Mouse (Mus musculus) megakaryocyte, embryonic 14.5 days (primary cell): ENCODE data around the gene Stox1. TPM values are rescaled to one million over a fixed set of nuclear protein-coding genes. Genes with fewer than 3 reads are reported as not detected.
"Not testable (repeated sequence)": the region's sequence is repeated elsewhere in the genome, so short reads cannot be mapped to it uniquely, and the experiment has no call there.

Experiments
- H3K27me3 ChIP-seq: replicated peaks from 2 replicates; pipeline ENCODE3; 2012; ENCODE audit warnings: inconsistent platforms
- H3K36me3 ChIP-seq: replicated peaks from 2 replicates; pipeline ENCODE3; 2012; ENCODE audit warnings: low read length, inconsistent platforms, mixed read lengths
- H3K4me1 ChIP-seq: 2 replicates; pipeline ENCODE4 v1.6.1; 2012; ENCODE audit warnings: inconsistent platforms
- H3K4me3 ChIP-seq: replicated peaks from 2 replicates; pipeline ENCODE3; 2012; ENCODE audit warnings: moderate library complexity, mild to moderate bottlenecking, inconsistent platforms
- H3K9me3 ChIP-seq: 2 replicates; pipeline ENCODE4 v1.6.1; 2012; ENCODE audit warnings: inconsistent platforms
- FLI1 ChIP-seq: IDR thresholded peaks from 2 replicates; pipeline ENCODE4 v1.6.1; 2012; ENCODE audit warnings: low read length, inconsistent platforms, mixed read lengths
- GATA1 ChIP-seq: IDR thresholded peaks from 3 replicates; pipeline ENCODE4 v1.6.1; 2012; ENCODE audit warnings: mixed read lengths, low read length, inconsistent platforms, borderline replicate concordance
- polyA plus RNA-seq: library from polyadenylated mRNA; stranded (reverse); fragments of >175 nt; gene quantifications from 2 replicates; pipeline ENCODE4 v1.2.3, GENCODE M21; 2012; ENCODE audit warnings: low replicate concordance; ENCODE audit not compliant: insufficient read depth

Stox1 gene
- polyA plus RNA-seq, result not detected in 2 replicates

DNA sequence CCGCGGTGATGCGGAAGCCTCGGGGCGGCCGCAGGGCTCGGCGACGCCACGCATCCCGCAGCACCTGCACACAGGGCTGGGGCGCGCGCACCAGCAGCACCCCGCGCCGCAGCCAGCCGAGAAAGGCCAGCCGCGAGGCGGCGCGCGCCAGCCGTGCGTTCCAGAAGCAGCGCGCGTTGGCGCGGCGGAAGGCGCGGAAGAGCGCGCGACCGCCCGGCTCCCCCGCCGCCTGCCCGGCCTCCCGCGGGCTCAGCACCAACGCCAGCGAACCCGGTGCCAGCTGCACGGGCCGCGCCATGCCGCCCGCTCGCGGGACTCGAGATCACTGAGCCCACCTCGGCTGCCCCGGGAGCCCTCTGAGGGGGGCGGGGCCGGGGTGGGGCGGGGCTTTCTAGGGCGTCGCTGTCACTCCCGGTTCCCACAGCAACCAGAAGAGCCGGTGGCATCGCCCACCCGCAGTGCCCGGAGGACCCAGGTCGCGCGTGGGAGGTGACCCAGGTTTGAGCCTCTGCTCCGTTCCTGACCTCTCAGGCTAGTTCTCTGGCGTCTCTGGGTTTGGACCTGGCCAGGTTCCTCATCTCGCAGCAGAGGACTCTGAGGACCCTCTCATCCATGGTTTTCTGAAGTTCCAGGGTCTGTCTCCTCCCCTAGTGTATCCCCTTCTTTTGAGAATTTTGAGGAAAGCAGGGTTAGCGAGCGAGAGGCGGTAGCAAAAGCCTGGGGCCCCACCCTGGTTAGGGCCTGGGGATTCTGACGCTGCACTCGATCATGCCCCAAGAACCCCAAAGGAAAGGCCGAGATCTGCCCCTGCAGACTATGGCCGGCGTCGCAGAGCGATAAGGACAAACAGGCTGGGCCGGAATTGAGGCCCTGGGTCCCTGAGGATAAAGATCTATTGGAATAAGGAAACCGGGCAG lies at the start of gene Stox1:
Stox1 (minus strand) TSS at position 358 of the 917 bp plus-strand sequence.
- no peak for TF ChIP-seq GATA1
- TF ChIP-seq FLI1, result no peak
- no peaks in the 10 kb centered on the region for H3K36me3 ChIP-seq
- peak within 1 kb of the TSS; percentile 94 for H3K4me3 ChIP-seq
- H3K27me3 ChIP-seq, result peaks cover 66% of the 10 kb centered on the region
- H3K9me3 ChIP-seq, result no peaks in the 10 kb centered on the region
- H3K4me1 ChIP-seq, result peaks cover 32% of the 10 kb centered on the region

DNA sequence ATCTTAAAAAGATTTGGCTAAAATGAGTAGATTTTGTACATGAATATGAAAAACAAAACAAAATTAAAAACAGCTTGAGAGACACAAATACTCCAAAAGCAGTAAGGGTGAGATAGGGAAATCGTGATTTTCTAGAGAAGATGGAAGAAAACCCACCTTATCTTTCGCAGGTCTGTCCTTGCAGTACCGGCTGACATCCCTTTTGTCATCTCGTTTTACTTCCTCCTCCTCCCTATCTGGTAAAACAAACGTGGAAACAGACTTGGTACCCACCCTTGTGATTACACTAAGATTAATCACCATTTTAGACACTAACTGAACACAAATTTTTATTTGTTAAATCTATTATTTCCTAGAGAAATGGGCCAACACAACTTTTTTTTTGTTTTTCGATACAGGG lies 24.9 kb upstream of the Stox1 start:
- Histone ChIP-seq H3K27me3 (no peaks in the 10 kb centered on the region), H3K4me3 (no peak overlapping the region), H3K9me3 (no peaks in the 10 kb centered on the region), H3K36me3 (peaks cover 93% of the 10 kb centered on the region), H3K4me1 (peaks cover 9% of the 10 kb centered on the region)
- TF ChIP-seq FLI1 (no peak), GATA1 (no peak)

DNA sequence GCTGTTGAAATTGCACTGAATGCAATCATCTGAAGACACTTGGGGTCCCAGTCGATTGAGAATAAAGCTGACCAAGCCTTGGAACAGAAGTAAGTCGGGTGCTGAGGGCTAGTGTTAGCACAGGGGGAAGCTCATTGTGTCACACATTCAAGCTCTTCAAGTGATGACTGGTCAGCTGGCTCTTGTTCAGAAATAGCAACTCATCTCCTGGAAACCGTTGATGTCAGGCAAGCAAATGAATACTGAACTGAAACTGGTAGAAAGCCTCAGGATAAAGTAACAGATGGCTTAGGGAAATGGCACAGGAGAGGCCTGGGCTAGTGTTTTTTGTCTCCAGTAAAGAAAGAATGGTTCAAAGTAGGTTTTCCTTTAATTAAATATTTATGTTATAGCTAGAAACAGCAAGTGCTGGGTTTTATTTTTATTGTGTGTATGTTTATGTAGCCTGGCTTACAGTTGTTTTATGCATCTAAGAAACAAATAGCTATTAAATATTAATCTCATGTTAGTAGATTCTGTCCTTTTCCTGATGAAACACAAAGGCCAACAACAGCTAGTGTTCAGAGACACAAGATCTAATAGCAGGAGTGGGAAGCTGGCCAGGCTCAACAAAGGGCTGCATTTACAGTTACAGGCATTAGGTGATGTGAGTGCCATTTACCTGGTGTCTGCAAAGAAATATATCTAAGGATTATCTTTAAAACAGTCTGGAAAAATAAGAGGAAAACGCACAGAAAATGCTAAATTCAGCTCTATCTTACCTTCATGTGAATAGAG lies 14.2 kb upstream of the Stox1 start:
- Histone ChIP-seq H3K9me3 (no peaks in the 10 kb centered on the region), H3K36me3 (peaks cover 46% of the 10 kb centered on the region), H3K27me3 (no peaks in the 10 kb centered on the region), H3K4me1 (peaks cover 29% of the 10 kb centered on the region), H3K4me3 (no peak overlapping the region)
- TF ChIP-seq FLI1 (no peak), GATA1 (no peak)

DNA sequence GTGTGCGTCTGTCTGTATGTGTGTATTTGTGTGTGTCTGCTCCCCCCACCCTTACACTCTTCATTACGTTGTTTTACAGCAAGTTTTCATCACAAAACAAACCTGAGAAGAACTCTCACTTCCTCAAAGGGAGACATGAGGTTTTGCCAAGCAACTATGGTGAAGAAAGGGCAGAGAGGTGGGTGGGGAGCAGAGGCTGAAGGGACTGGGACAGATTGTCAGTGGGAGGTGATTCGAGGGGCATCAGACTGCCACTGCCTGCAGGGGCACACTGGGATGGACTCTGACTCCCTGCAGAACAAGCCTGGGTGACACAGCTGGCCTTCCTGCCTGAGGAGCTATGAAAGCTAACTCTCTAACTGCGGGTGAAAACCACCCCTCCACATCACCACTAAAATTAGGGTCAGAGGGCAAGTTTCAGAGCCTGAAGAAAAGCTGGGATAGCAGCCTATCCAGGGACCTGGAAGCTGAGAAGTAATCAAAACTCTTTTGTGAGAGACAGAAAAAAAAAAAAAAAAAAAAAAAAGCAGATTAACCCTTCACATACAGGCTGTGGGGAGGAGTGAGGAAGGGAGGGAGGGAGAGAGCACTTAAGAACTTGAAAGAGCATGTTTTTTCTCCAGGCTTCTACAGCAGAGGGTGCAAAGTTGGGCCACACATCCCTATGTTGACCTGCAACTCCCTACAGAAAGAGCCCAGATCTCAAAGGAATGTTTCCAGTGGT lies 11.2 kb upstream of the Stox1 start:
- peak overlapping the region; percentile 69 for H3K4me3 ChIP-seq
- TF ChIP-seq GATA1, result no peak
- TF ChIP-seq FLI1, result no peak

DNA sequence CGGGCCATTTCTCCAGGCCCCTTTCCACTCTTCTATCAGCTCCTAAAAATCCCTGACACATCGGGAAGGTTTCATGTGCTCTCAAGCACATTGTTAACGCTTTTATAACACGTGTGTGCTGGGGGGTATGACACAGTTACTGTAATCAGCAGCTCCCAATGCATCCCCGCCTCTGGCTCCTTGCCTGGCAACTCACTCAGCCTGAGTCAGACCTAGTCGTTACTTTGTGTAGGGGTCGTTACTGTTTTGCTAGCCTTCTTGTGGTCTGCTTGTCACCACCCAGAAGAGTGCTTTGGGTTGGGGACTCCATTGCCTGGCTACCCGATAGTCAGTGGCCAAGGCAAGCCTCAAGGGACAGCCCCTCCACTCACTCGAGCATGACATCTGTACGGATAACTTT lies 4.9 kb upstream of the Stox1 start:
- Histone ChIP-seq H3K4me1 (peaks cover 18% of the 10 kb centered on the region), H3K9me3 (peaks cover 9% of the 10 kb centered on the region), H3K27me3 (peaks cover 27% of the 10 kb centered on the region), H3K36me3 (no peaks in the 10 kb centered on the region), H3K4me3 (no peak overlapping the region)
- TF ChIP-seq FLI1, result no peak

More for the DNA sequence above, 11.2 kb upstream of the Stox1 start:
- Histone ChIP-seq H3K36me3 (peaks cover 17% of the 10 kb centered on the region), H3K9me3 (peaks cover 6% of the 10 kb centered on the region), H3K27me3 (no peaks in the 10 kb centered on the region), H3K4me1 (peaks cover 29% of the 10 kb centered on the region)

DNA sequence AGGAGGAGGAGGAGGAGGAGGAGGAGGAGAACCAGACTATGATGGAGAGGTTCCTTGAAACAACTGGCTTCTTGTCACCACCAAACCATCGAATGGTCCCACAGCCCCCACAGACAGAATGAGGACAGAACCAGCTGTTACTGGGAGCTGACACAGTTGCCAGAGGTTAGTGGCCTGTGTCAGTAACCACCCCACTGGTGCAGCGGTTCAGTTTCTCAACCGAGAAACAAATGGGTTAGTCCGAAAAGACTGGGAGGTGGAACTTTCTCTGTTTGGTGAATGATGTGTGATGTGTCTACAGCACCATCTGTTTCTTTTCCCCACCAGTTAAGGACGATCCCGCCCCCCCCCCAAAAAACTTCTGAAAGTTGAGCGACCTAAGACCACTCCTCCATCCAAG lies 992 bp downstream of the Stox1 start:
- TF ChIP-seq GATA1 (no peak), FLI1 (no peak)
- H3K27me3 ChIP-seq, result peaks cover 60% of the 10 kb centered on the region
- peak overlapping the region; percentile 94 for H3K4me3 ChIP-seq
- H3K9me3 ChIP-seq, result no peaks in the 10 kb centered on the region
- H3K36me3 ChIP-seq, result no peaks in the 10 kb centered on the region
- H3K4me1 ChIP-seq, result peaks cover 25% of the 10 kb centered on the region

DNA sequence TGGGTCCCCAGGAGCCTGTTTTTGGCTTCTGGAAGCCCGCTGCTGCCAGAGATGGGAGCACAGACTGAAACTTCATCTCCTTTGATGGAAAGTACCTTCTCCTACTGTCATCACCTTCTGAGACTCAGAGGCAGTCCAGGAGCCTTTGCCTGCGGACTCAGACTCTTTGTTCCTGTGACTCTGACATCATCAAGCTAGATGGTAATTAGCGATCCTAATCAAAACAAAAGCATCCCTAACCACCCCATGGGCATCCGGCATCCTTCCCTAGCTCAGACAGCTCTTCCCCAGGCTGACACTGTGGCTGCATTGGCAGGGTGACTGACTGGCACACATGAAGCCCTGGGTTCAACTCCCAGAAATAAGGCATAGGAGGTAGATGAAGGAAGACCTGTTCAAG lies 3.2 kb downstream of the Stox1 start:
- peaks cover 3% of the 10 kb centered on the region for H3K9me3 ChIP-seq
- peaks cover 52% of the 10 kb centered on the region for H3K27me3 ChIP-seq
- H3K4me1 ChIP-seq, result peaks cover 25% of the 10 kb centered on the region
- no peak for TF ChIP-seq GATA1
- no peak for TF ChIP-seq FLI1
- H3K36me3 ChIP-seq, result no peaks in the 10 kb centered on the region
- no peak overlapping the region for H3K4me3 ChIP-seq

DNA sequence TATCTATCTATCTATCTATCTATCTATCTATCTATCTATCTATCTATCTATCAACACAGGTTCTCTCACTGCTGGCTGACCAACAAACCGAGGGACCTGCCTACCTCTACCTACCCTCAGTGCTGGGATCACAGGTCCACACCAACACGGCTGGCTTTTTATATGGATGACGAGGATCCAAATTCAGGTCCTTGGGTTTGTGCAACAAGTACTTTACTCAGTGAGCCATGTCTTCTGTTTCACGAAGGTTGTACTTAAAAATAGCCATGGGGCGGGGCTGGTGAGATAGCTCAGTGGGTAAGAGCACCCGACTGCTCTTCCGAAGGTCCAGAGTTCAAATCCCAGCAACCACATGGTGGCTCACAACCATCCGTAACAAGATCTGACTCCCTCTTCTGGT lies 5.4 kb downstream of the Stox1 start:
- Histone ChIP-seq H3K4me1 (peaks cover 14% of the 10 kb centered on the region), H3K27me3 (peaks cover 42% of the 10 kb centered on the region)
- H3K4me3 ChIP-seq, H3K9me3 ChIP-seq, H3K36me3 ChIP-seq: not testable (repeated sequence)

DNA sequence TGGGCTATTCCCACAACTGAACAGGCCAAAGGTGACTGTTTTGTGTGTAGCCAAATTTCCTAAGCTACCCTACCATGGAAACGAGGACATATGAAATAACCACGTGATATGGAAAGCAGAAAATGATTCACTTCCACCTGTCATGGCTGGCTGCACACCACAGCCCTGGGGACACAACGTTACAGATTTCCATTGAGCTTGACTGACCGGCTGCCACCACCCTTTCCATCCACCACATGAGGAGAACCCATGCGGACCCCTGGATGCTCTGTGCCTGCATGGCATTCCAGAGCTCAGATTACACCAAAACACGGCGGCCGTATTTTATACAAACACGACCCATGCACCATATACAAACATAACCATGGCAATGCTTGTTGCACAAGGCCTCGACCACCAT lies 12.5 kb downstream of the Stox1 start:
- Histone ChIP-seq H3K4me1 (no peaks in the 10 kb centered on the region), H3K4me3 (no peak overlapping the region), H3K36me3 (no peaks in the 10 kb centered on the region), H3K9me3 (peaks cover 23% of the 10 kb centered on the region), H3K27me3 (peaks cover 15% of the 10 kb centered on the region)
- TF ChIP-seq FLI1 (no peak), GATA1 (no peak)
